Mouse (Mus musculus) liver, embryonic 12.5 days (tissue): ENCODE results near the gene Kcnq4. TPM values are rescaled to one million over a fixed set of nuclear protein-coding genes. Genes with fewer than 3 reads are reported as not detected.

Source experiments
- ATAC-seq: fragments of 200-750 bp; cut with Nextera tagmentation; 2 replicates; pipeline ENCODE4 v1.8.0; 2017; ENCODE audit warnings: moderate number of reproducible peaks, mild to moderate bottlenecking, moderate library complexity
- H3K27ac ChIP-seq: fragments of 300-500 bp; sonication (generic); 2 replicates; pipeline ENCODE4 v1.5.1; 2016; ENCODE audit warnings: mild to moderate bottlenecking
- H3K27me3 ChIP-seq: fragments of 300-500 bp; sonication (generic); replicated peaks from 2 replicates; pipeline ENCODE4 v1.6.1; 2016; ENCODE audit warnings: mild to moderate bottlenecking, moderate library complexity
- H3K36me3 ChIP-seq: fragments of 300-500 bp; sonication (generic); 2 replicates; pipeline ENCODE4 v1.6.1; 2016; ENCODE audit warnings: mild to moderate bottlenecking, moderate library complexity
- H3K4me1 ChIP-seq: fragments of 300-500 bp; sonication (generic); 2 replicates; pipeline ENCODE4 v1.6.1; 2016
- H3K4me2 ChIP-seq: fragments of 300-500 bp; sonication (generic); 2 replicates; pipeline ENCODE4 v1.6.1; 2016; ENCODE audit warnings: mild to moderate bottlenecking, moderate library complexity
- H3K4me3 ChIP-seq: fragments of 300-500 bp; sonication (generic); 2 replicates; pipeline ENCODE4 v1.5.1; 2016; ENCODE audit warnings: mild to moderate bottlenecking, moderate library complexity
- H3K9ac ChIP-seq: fragments of 300-500 bp; sonication (generic); 2 replicates; pipeline ENCODE4 v1.6.1; 2016; ENCODE audit warnings: mild to moderate bottlenecking, moderate library complexity
- H3K9me3 ChIP-seq: fragments of 300-500 bp; sonication (generic); replicated peaks from 2 replicates; pipeline ENCODE4 v1.6.1; 2016; ENCODE audit warnings: mild to moderate bottlenecking, moderate library complexity
- WGBS: fragments of 180-500 bp; shearing (Covaris S2); methylation state at CpG from one replicate; pipeline ENCODE4 v1.1.7; 2016; ENCODE audit not compliant: insufficient replicate concordance; 5-methylcytosine and 5-hydroxymethylcytosine counted together
- polyA plus RNA-seq: library from polyadenylated mRNA; unstranded; fragments of >200 nt; fragmentation: Nextera tagmentation; extraction: Ambion mirVana; gene quantifications from 2 replicates; pipeline ENCODE4 v1.2.1, GENCODE M21; 2016

Kcnq4 gene
- polyA plus RNA-seq, 1 experiment from 2014 or later = 0.20 TPM

DNA sequence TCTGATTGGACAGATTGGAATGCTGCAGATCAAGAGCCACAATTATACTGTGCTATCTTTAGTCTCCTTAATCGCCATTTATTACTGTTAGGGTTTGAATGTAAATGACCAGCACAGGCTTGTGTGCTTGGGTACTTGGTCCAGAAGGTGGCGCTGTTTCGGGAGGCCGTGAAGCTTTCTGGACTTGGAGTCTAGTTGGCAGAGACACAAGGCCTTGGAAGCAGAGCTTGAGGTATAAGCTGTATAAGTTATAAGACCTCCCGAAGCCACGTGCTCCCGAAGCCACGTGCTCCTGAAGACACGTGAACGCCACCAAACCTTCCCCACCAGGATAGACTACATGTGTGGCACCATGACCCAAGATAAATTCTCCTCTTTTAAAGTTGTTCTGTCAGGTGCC lies 55.7 kb downstream of the Kcnq4 start:
- Histone ChIP-seq H3K4me2 (no peak overlapping the region), H3K4me3 (no peak overlapping the region)

DNA sequence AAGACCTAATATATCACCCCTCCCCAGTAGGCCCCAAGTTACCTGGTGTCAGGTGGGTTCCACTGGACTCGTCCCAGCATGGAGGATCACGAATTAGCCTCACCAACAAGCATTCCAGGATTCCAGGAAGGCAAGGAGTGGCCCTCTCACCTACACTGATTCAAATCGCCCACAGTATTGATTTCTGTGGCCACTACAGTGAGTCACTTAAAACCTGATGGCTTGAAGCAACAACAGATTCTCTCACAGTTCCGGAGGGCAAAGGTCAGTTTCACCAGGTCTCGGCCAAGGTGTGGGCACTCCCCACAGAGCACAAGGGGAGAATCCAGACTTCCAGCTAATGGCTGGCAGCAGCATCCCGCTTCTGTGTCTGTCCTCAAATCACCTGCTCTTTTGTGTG lies 59.1 kb downstream of the Kcnq4 start:
- Histone ChIP-seq H3K27ac (no peak overlapping the region), H3K27me3 (peaks cover 31% of the 10 kb centered on the region), H3K4me1 (peaks cover 7% of the 10 kb centered on the region), H3K9me3 (no peaks in the 10 kb centered on the region), H3K4me2 (no peak overlapping the region), H3K9ac (no peak overlapping the region), H3K36me3 (no peaks in the 10 kb centered on the region), H3K4me3 (no peak overlapping the region)
- WGBS = 53% methylated on average over 6 of the region's 6 CpGs
- no peak for ATAC-seq

More for the DNA sequence above, 55.7 kb downstream of the Kcnq4 start:
- H3K4me1 ChIP-seq = peaks cover 4% of the 10 kb centered on the region
- H3K9me3 ChIP-seq = no peaks in the 10 kb centered on the region
- peaks cover 64% of the 10 kb centered on the region for H3K27me3 ChIP-seq
- H3K9ac ChIP-seq = no peak overlapping the region
- ATAC-seq = no peak
- H3K36me3 ChIP-seq = no peaks in the 10 kb centered on the region
- WGBS = 41% methylated on average over 10 of the region's 10 CpGs
- no peak overlapping the region for H3K27ac ChIP-seq

DNA sequence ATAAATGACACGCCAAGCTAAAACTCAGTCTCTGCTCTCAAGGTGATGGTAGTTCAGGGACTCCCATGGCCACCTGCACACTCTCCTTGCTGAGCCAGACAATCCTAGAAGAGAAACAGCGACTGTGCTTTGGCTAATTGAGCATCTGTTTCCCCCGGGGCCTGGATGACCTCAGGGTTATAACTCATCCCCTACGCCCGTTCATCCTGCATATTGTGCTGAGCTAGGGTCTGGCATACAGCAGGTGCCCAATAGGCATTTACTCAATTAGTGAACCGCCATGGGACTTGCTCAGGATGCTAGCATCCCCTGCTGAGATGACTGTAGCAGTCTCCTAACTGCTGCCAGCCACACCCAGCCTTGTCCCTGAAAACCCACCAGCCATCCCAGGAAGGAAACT lies 61.1 kb downstream of the Kcnq4 start:
- H3K9me3 ChIP-seq = no peaks in the 10 kb centered on the region

DNA sequence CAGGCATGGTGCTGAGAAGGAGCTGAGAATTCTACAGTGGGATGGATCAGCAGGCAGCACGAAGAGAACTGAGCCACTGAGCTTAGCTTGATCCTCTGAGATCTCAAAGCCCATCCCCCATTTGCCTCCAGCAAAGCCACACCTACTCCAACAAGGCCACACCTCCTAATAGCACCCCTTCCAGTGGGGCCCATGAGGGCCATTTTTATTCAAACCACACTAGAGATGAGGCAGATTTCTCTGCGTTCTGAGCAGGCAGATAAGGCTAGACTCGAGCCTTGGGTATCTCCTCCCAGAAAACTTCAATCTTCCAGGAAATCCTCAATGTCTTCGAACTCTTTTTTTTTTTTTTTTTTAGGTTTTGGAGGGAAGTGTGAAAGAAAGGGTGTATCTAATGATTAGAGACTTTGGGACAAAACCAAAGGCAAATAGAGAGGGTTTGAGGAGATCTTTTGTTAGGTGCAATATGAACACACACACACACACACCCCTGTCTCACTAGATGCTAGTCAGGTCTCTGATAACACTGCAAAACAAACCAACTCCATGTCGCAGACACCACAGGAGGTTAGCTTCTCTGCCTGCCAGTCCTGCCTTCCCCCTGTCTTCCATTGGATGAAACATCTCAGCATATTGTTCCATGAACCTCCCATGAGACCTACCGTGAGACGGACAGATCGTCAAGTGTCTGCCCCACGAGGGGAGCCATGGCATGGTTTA lies 65.0 kb downstream of the Kcnq4 start:
- peaks cover 62% of the 10 kb centered on the region for H3K4me1 ChIP-seq
- H3K9ac ChIP-seq = peak overlapping the region; percentile 42
- no peaks in the 10 kb centered on the region for H3K9me3 ChIP-seq
- H3K36me3 ChIP-seq = no peaks in the 10 kb centered on the region
- H3K4me2 ChIP-seq = peak overlapping the region; percentile 60
- peak overlapping the region; percentile 79 for H3K27ac ChIP-seq
- WGBS = 25% methylated on average over 9 of the region's 9 CpGs
- ATAC-seq = peak; percentile 86
- peak overlapping the region; percentile 34 for H3K4me3 ChIP-seq
- no peaks in the 10 kb centered on the region for H3K27me3 ChIP-seq

More for the DNA sequence above, 61.1 kb downstream of the Kcnq4 start:
- Histone ChIP-seq H3K4me3 (no peak overlapping the region), H3K27me3 (peaks cover 17% of the 10 kb centered on the region), H3K4me1 (peaks cover 27% of the 10 kb centered on the region), H3K4me2 (no peak overlapping the region), H3K27ac (no peak overlapping the region), H3K9ac (no peak overlapping the region), H3K36me3 (no peaks in the 10 kb centered on the region)
- no peak for ATAC-seq
- WGBS = 56% methylated on average over 6 of the region's 6 CpGs

DNA sequence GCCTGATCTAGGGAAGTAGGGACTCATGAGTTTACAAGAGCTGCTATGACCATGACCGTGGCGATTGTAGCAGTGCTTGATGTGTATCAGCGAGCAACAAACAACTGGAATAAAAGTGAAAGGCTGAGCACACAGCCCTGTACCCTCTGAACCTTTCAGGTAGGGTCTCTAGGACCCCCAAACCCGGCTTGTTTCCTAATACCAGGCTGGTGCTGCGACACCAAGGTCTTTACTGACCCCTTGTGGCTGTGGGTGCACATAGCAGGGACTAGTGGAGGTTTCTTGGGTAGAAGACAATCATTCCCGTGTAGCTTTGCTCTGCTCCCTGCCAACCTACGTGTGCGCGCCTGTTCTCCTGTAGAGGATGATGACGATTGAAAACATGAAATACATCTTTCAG lies 66.2 kb downstream of the Kcnq4 start:
- no peaks in the 10 kb centered on the region for H3K27me3 ChIP-seq
- H3K9me3 ChIP-seq = no peaks in the 10 kb centered on the region
- H3K36me3 ChIP-seq = no peaks in the 10 kb centered on the region
- peak overlapping the region; percentile 42; the same call in 1 of the 2 replicates for H3K9ac ChIP-seq
- peak overlapping the region; percentile 34 for H3K4me3 ChIP-seq
- peak; percentile 16; the same call in 1 of the 2 replicates for ATAC-seq
- peaks cover 71% of the 10 kb centered on the region for H3K4me1 ChIP-seq
- WGBS = 22% methylated on average over 10 of the region's 10 CpGs
- peak overlapping the region; percentile 79 for H3K27ac ChIP-seq
- peak overlapping the region; percentile 60 for H3K4me2 ChIP-seq

DNA sequence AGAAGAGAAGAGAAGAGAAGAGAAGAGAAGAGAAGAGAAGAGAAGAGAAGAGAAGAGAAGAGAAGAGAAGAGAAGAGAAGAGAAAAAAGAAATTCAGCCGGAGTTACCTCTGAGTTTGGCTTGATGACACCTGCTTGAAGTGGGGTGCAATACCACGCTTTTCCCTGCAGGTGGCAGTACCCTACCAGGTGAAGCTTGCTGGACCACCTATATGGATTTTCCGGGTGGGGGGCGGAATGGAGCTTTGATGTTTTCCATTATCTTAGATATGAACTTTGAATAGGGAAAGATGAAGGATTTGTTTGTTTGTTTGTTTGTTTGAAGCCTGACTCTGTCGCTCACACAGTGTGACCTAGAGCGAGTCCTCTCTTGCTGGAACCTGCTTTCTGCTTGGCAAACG lies 67.5 kb downstream of the Kcnq4 start:
- ATAC-seq = no peak
- Histone ChIP-seq H3K4me3 (no peak overlapping the region), H3K9ac (no peak overlapping the region), H3K4me1 (peaks cover 80% of the 10 kb centered on the region), H3K27ac (0 out of 2 replicates have a peak overlapping the region, but pooled peaks have one; percentile 79), H3K4me2 (no peak overlapping the region), H3K36me3 (no peaks in the 10 kb centered on the region), H3K9me3 (no peaks in the 10 kb centered on the region), H3K27me3 (no peaks in the 10 kb centered on the region)
- WGBS = 52% methylated on average over 7 of the region's 7 CpGs

DNA sequence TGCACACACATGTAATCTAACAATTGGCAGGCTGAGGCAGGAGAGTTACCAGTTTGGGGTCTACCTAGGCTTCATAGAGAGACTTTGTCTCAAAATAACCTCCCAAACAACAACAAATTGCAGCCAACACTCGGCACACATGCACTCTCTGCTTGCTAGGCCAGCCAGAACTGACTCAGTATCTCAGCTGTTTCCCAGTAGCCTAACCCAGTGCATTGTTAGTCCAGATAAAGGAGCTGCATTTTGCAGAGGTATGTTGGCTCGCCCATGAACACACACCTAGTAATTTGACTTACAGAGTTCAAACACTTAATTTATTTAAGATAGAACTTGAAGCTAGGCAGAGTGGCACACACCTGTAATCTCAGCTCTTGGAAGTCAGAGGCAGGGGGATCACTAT lies 72.8 kb downstream of the Kcnq4 start:
- Histone ChIP-seq H3K27me3 (no peaks in the 10 kb centered on the region), H3K9ac (peak overlapping the region; percentile 62; the same call in 1 of the 2 replicates), H3K27ac (peak overlapping the region; percentile 96), H3K36me3 (no peaks in the 10 kb centered on the region), H3K9me3 (no peaks in the 10 kb centered on the region), H3K4me1 (peaks cover 95% of the 10 kb centered on the region), H3K4me2 (peak overlapping the region; percentile 61), H3K4me3 (no peak overlapping the region)
- 11% methylated on average over 2 of the region's 2 CpGs for WGBS
- ATAC-seq = peak; percentile 70

DNA sequence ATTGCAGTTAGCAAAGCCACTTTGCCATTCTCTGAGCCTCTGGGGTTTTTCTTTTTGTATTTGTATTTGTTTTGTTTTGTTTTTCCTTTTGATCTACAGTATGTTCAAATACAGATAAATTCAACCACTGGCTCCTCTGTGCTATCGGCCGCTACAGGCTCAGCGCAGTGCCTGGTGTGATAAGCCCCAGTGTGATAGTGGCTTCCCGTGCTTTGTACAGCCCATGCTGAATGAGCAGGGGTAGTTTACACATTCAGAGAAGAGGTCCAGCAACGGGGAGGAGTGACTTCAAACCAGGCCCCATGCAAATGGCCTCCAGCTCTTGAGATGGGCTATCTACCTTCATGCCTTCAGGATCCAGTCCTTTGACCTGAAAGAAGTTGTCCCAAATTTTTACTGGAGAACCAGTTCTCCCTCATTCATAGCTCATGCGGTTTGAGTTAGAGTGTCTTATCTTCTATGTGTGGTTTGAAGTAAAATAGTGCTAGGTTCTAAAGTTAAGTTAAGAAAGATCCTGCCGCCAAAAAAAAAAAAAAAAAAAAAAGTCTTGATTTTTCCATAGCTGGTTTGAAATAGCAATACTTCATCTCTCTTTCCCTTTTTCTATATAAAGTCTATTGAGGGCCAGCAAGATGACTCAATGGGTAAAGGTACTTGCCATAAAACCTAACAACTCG lies 73.5 kb downstream of the Kcnq4 start:
- Histone ChIP-seq H3K36me3 (no peaks in the 10 kb centered on the region), H3K9ac (peak overlapping the region; percentile 62), H3K4me2 (peak overlapping the region; percentile 61), H3K4me3 (no peak overlapping the region), H3K9me3 (0 out of 2 replicates have a peak, but pooled peaks cover 1% of the 10 kb centered on the region), H3K27me3 (no peaks in the 10 kb centered on the region), H3K27ac (peak overlapping the region; percentile 96), H3K4me1 (peaks cover 95% of the 10 kb centered on the region)
- ATAC-seq = peak; percentile 98
- 21% methylated on average over 8 of the region's 8 CpGs for WGBS

DNA sequence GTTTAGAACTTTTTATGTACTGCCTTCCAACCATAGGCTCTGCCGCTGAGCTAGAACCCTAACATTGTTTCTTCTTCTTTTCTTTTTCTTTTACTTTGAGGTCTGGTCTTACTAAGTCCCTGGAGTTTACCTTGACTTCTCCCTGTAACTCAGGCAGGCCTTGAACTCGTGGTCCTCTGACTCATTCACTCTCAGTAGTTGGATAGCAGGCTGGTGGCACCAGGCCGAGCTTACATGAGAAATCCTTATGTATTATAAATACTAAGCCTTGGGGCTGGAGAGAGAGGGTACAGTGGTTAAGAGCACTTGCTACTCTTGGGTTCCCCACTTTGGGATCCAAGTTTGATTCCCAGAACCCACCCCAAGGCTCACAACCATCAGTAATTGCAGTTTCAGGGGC lies 74.8 kb downstream of the Kcnq4 start:
- no peak for ATAC-seq
- Histone ChIP-seq H3K4me1 (peaks cover 95% of the 10 kb centered on the region), H3K9me3 (0 out of 2 replicates have a peak, but pooled peaks cover 4% of the 10 kb centered on the region), H3K4me3 (no peak overlapping the region), H3K4me2 (no peak overlapping the region), H3K27me3 (no peaks in the 10 kb centered on the region), H3K27ac (peak overlapping the region; percentile 96), H3K36me3 (peaks cover 3% of the 10 kb centered on the region; the same call in 1 of the 2 replicates), H3K9ac (peak overlapping the region; percentile 62)
- 72% methylated on average over 3 of the region's 3 CpGs for WGBS

DNA sequence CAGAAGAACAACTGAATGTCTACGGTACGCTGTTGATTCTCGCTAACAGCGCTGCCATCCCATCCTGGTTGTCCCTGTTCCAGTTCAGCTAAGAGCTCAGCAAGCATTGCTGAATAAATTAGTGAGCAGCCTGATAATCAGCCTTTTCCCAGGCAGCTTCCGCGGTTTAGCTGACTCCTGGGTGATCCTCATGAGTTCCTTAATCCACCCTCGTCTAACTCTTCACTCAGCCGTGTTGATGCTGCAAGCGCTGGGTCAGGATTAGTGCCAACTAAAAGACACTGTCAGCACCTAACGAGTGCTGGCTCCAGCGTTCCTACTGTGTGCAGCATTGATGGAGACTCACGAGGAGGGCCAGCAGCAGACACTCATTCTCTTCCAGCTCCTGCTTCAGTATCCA lies 77.4 kb downstream of the Kcnq4 start:
- Histone ChIP-seq H3K9ac (no peak overlapping the region), H3K4me1 (peaks cover 84% of the 10 kb centered on the region), H3K27ac (peak overlapping the region; percentile 96), H3K9me3 (0 out of 2 replicates have a peak, but pooled peaks cover 4% of the 10 kb centered on the region), H3K36me3 (peaks cover 15% of the 10 kb centered on the region; the same call in 1 of the 2 replicates), H3K27me3 (no peaks in the 10 kb centered on the region), H3K4me3 (no peak overlapping the region), H3K4me2 (no peak overlapping the region)
- 49% methylated on average over 12 of the region's 12 CpGs for WGBS
- no peak for ATAC-seq

DNA sequence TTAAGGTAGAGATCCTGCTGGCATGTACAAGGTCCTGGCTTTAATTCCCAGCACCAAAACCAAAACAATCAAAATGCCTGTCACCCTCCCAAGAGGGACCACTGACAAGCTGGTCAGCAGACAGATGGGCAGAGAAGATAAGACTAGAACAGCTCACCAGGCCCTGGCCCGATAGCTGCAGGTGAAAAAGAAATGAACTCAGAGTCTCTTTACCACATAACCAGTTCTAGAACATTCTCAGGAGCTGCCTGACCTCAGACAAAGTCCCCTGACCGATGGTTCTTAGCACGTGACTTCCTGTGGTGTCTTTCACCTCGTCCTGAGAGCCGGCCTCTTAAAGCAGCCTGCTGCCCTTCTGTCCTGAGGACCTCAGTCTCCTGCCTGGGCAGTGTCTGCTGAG lies 78.8 kb downstream of the Kcnq4 start:
- Histone ChIP-seq H3K4me3 (no peak overlapping the region), H3K9me3 (0 out of 2 replicates have a peak, but pooled peaks cover 4% of the 10 kb centered on the region), H3K27me3 (no peaks in the 10 kb centered on the region), H3K27ac (peak overlapping the region; percentile 96), H3K4me2 (peak overlapping the region; percentile 86), H3K4me1 (peaks cover 84% of the 10 kb centered on the region), H3K9ac (no peak overlapping the region), H3K36me3 (peaks cover 15% of the 10 kb centered on the region; the same call in 1 of the 2 replicates)
- WGBS = 27% methylated on average over 5 of the region's 5 CpGs
- no peak for ATAC-seq

DNA sequence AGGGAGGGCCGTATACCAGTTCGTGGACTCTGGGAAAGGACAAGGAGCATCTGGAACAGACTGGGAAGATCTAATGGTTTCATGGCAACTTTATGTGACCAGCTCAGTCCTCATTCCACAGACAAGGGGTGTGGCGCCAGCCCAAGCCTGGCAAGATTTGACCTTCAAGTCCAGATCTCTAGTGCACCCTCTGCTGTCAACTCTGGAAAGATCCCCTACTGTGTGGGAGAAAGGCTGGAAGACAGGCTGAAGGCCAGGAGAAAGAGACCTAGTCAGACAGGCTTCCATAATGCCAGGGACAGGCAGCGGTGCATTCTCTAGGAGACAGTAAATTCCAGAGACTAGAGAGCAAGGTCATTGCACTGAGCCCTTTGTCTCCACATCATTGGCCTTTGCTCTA lies 79.9 kb downstream of the Kcnq4 start:
- peaks cover 82% of the 10 kb centered on the region for H3K4me1 ChIP-seq
- H3K9ac ChIP-seq = peak overlapping the region; percentile 98
- ATAC-seq = no peak
- H3K4me3 ChIP-seq = peak overlapping the region; percentile 94
- peak overlapping the region; percentile 96 for H3K27ac ChIP-seq
- H3K9me3 ChIP-seq = 0 out of 2 replicates have a peak, but pooled peaks cover 4% of the 10 kb centered on the region
- H3K27me3 ChIP-seq = no peaks in the 10 kb centered on the region
- peaks cover 15% of the 10 kb centered on the region; the same call in 1 of the 2 replicates for H3K36me3 ChIP-seq
- H3K4me2 ChIP-seq = peak overlapping the region; percentile 86
- WGBS = 71% methylated on average over 4 of the region's 4 CpGs
